Mouse (Mus musculus) erythroblast, adult 5-6 weeks (primary cell): Measurements from ENCODE around the gene Cog8. TPM values are rescaled to one million over a fixed set of nuclear protein-coding genes. Genes with fewer than 3 reads are reported as not detected.
"Not testable (repeated sequence)": the region's sequence is repeated elsewhere in the genome, so short reads cannot be mapped to it uniquely, and the experiment has no call there.

Source experiments
- ATAC-seq: replicated peaks from 2 replicates; pipeline ENCODE4 v1.8.0; 2016; ENCODE audit warnings: moderate number of reproducible peaks, mild to moderate bottlenecking, moderate TSS enrichment, inconsistent platforms; ENCODE audit not compliant: poor library complexity, low FRiP score, severe bottlenecking
- total RNA-seq, 2 experiments: library from RNA; stranded (forward) in 1 of 2; stranded (reverse) in 1 of 2; fragments of 150-400 nt in 1 of 2; fragments of 200-764, 138-1000 nt in 1 of 2; gene quantifications; 2 replicates each; pipeline versions ENCODE4 v1.2.3 to v1.2.4; 2015 to 2017; ENCODE audit warnings: low replicate concordance in 2 of 2

Gene Cog8
- total RNA-seq, 2 experiments from 2014 or later = 4.2 to 8.9 TPM

DNA sequence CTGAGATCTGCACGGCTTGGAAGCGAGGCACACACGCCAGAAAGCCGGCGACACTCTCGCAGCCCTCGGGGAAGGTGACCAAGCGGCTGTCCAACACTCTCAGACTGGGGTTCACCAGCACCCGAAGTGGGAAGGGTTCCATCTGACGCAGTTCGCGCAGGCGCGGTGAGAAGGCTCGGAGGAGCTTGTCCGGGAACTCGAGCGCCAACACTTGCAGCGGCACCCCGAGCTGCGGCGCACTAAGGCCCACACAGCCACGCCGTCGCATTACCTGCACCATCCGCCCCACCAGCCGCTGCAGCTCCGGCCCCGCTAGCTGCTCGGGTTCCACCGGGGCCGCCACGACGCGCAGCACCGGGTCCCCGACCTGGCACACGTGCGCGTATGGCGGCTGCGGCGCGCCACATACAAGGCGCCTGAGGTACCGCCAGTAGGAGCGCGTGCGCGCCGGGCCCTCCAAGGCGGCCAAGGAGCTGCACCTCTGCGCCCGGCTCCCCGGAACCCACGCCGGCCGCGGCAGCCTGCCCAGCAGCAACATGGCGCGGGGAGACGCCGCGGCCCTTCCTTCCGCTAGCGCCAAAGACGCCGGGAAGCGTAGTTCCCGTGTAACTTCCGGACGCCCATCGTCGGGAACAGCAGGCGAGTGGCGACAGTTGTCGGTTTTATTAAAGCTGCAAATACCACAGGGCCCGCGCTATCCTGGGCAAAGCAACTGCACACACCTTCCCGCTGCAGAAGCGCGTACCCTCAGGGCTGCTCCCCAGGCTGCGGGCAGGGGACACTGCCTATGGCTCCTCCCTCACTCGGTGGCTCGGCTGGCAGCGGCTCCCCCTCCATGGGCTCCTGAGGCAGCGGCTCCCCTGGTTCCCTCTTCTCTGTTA, 8.2 kb downstream of the Cog8 start, which contains the start of gene Pdf:
Pdf (minus strand) TSS at position 554 of the 881 bp plus-strand sequence.
- ATAC-seq = peak; percentile 55

DNA sequence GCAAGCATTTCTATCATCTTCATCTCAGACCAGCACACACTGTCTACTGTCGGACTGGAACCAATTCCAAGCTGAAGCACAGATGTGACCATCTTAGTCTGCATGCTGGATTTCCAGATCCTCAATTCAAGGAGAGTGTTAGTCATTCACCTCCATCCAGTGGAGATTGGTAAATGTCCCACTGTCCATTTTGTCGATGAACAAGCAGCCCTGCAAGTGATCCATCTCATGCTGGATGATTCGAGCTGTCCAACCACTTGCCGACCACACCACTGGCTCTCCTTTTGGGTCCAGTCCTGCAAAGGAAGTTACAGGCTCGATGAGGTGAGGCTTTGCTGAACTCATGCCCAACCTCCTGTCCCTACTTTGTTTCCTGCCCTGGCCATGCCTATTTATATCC, 9.5 kb downstream of the Cog8 start:
- no peak for ATAC-seq

DNA sequence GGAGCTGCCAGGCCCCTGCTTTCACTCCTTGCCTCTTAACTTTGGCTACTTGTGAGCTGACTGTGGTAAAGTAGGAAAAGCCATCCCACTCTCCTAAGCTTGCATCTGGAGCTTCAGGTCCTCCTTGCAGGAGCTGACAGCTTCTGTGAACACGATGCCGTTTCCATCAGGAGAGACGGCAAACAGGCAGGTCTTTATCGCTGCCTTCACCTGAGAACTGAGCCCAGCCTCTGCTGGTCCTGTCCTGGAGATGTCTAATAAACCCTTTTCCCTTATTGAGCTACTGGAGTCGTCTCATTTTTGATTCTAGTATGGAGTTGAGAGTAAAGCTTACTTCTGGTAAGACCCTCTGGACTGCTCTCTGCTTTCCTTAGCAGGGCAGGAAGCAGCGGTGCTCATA, 11.0 kb downstream of the Cog8 start:
- no peak for ATAC-seq

GRCm38 (mm10) chr8:107040632-107041031, 15.9 kb downstream of the Cog8 start:
- ATAC-seq = no peak

- no peak for ATAC-seq
Observed at GRCm38 (mm10) chr8:107036626-107037025, 19.9 kb downstream of the Cog8 start.

GRCm38 (mm10) chr8:107035641-107036040, 20.8 kb downstream of the Cog8 start:
- ATAC-seq = no peak

DNA sequence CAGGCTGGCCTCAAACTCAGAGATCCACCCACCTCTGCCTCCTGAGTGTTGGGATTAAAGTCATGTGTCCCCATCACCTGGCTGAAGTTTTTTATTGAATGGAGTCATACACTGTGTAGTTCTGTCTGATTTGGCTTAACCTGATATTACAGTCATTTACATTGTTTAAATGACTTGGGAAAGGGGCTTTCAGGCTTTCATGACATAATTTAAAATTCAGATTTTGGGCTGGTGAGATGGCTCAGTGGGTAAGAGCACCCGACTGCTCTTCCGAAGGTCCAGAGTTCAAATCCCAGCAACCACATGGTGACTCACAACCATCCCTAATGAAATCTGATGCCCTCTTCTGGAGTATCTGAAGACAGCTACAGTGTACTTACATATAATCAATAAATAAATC, 22.9 kb downstream of the Cog8 start:
- ATAC-seq = not testable (repeated sequence)

- ATAC-seq = peak; percentile 13
Observed at GRCm38 (mm10) chr8:107031577-107032090, 24.9 kb downstream of the Cog8 start.

DNA sequence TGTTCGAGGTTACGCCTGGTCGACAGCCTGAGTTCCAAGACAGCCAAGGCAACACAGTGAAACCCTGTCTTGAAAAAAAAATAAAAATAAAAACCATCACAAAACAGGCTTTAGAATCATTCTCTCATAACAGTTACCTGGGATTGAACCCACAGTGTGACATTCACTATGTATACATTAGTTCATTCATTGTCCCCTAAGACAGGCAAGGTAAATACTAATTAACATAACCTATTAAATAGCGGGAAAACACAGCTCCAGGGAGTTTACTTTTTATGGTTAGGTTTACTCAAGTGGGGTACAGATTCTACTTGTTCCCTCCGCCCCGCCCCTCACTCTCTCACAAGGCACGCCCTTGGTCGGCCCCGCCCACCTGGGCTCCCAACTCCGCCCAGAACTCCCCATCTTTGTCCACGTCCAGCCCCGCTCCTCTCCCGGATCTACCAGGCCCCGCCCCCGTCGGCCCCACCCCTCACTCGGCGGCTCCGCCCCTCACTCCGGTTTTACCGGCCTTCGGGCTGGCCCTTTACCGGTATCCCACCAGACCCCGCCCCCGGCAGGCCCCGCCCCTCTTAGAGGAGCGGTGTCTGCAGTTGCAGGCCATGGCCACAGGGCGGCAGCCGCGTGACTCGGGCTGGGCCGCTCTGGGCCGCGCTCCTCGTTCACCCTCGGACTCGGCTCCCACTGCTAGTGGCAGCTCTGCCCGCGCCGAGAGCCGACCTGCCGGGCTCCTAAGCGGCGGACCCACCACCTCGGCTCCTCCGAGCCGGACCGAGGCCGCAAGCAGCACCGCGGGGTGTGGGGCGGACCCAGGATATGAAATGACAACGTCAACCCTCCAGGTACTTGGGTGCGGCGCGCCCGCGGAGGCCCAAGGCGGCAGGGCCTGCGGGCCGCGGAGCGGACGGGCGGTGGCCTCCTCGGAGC, 25.6 kb downstream of the Cog8 start, which contains the start of gene Vps4a:
Vps4a (plus strand) TSS at position 573 of the 927 bp plus-strand sequence.
- ATAC-seq = peak; percentile 93

DNA sequence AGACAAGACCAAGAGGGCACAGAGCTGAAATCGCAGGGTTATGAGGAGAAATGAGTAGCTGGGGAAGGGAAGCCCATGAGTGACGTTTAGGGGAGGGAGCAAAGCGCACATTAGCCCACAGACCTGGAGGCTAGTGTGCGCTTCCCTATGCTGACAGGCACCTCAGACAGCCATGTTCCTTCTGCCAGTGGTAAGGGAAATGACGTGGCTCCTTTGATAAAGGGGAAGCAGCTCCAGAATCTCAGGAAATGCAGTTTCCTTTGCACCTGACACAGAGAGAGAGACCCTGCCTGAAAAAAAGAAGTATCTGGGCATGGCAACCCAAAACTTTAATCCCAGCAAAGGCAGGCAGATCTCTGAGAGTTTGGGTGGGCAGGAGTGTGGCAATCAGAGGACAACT, 26.4 kb downstream of the Cog8 start:
- no peak for ATAC-seq

DNA sequence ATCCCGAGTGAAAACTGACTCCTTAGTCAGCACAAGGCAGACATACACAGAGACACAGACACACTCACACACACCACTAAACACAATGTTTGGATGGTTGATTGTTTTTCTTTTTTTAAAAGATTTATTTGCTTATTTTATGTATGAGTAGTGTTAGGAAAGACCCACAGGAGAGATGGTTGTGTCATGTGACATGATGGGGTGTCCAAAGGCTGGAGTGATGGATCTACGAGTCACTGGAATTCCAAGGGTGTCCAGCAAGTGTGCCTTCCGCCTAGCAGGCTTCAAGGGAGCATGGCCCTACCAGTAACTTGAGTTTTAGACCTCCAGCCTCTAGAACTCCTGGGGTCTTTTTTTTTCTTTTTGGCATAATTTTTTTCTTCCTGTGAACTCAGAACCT, 27.2 kb downstream of the Cog8 start:
- no peak for ATAC-seq

DNA sequence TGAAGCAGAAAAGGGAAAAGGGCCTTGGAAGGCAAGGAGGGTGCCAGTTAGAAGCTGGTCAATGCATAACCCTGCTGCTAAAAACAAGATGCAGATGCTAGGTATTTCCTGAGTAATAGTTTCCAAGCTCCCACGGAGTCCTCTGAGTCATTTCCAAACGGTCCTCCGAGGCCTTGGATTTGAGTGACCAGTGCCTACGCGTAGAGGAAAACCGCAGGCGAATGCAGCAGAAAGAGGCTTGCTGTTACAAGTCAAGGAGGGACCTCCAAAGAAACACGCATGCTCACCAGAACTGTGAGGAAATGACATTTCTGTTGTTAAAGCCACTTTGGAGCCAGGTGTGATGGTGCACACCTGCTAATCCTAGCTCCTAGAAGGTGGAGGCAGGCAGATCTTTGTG, 33.0 kb downstream of the Cog8 start:
- ATAC-seq = no peak

DNA sequence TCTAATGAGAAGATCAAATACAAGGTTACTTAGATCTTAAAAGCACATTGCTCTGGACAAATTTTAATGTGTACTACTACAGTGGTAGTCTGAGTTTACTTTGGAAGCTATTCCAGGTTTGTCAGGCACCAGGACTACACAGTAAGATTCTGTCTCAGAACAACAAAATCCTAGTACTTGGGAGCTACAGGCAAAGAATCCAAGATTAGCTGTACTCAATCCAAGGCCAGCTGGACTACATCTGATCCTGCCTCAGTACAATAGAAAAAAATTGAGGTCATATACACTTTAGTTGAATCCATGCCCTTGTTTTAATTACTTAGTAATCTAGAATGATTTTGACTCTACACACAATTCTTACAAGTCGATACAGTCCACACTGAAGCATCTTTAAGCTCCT, 41.6 kb downstream of the Cog8 start:
- no peak for ATAC-seq

DNA sequence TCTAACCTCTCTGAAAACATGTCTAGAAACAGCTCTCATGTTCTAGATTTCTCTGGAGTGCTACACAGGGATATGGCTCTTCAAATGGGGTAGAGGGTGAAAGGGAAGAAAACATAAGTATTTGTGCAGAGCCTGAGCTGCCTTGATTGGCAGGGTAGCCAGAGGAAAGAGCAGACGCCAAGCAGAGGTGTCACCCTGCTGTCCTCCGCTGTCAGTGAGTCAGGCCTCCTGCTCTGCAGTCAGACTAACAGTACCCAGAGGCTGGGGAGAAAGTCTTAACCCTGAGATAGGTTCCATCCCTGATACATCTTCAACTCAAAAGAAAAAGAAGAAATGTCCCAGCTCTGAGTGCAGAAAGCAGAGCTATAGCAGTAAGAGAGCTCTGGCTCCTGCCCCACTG, 43.8 kb downstream of the Cog8 start:
- no peak for ATAC-seq

DNA sequence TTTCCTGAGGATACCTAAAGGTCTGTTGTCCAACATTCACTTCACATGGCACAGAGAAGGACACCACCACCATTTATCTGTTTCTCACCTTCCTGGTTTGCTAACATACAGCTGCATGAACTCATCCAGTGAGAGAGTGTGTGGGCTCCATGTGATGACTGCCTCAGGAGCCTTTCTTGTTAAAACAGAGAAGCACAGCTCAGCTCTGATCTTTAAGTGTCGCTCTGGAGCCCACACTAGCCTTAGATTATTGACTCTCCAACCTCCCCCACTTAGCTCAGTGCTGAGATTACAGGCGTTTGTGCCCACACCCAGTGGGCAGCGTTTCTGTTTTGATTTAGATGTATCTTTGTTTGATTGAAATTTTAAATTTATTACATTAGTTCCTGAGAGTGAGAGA, 48.7 kb downstream of the Cog8 start:
- ATAC-seq = no peak

DNA sequence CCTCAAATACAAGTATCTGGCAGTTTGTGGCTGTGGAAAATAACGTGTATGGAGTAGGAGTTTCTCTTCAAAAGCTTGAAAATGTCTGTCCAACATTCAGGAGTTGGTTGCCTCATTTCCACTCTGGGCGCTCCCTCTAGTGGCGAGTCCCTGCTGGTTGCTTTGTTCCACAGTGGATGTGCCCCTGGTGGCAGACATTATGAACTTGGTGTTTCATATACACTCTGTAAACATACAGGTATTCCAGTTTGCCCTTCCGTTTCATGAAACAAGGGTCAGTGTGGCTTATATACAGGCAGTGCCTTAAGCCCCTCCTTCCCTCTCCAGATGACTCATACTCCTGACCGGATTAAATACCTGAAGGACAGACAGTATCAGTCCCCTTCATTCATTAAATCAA, 54.0 kb downstream of the Cog8 start:
- ATAC-seq = peak; percentile 91

DNA sequence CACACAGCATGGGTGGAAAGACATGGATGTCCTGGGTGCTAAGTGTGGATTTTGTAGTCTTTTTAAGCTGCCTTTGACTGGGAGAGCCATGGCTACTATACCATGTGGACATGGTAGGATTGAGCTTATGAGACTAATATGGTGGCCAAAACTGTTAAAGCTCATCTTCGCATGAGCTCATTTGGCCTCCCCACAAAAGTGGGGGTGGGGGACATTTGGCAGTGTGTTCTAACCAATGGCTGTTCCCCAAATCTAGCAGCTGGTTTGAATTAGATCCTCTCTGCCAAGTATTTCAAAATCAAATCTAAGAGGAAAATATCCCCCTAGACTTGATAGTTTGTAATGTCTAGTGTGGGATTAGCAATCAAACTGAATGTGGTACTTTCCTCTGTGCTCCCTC, 57.4 kb downstream of the Cog8 start:
- ATAC-seq = no peak

- ATAC-seq = no peak
Observed at GRCm38 (mm10) chr8:106997416-106997815, 59.1 kb downstream of the Cog8 start.

- not testable (repeated sequence) for ATAC-seq
Observed at GRCm38 (mm10) chr8:106996339-106996738, 60.1 kb downstream of the Cog8 start.
